Mouse (Mus musculus) kidney, embryonic 15.5 days (tissue): Measurements from ENCODE around the gene Foxd2. TPM values are rescaled to one million over a fixed set of nuclear protein-coding genes. Genes with fewer than 3 reads are reported as not detected.
A peak's percentile ranks its signal among the peaks of the same experiment; 100 is the strongest.

ENCODE experiments used
- ATAC-seq: fragments of 200-750 bp; cut with Nextera tagmentation; replicated peaks from 2 replicates; pipeline ENCODE4 v1.8.0; 2017; ENCODE audit warnings: moderate TSS enrichment; ENCODE audit not compliant: low FRiP score
- H3K27ac ChIP-seq: fragments of 300-500 bp; sonication (generic); 2 replicates; pipeline ENCODE4 v1.5.1; 2015; ENCODE audit warnings: mild to moderate bottlenecking, inconsistent platforms
- H3K27me3 ChIP-seq: fragments of 300-500 bp; sonication (generic); 2 replicates; pipeline ENCODE4 v1.6.1; 2015; ENCODE audit warnings: inconsistent platforms
- H3K36me3 ChIP-seq: fragments of 300-500 bp; sonication (generic); 2 replicates; pipeline ENCODE4 v1.6.1; 2015; ENCODE audit warnings: inconsistent platforms
- H3K4me1 ChIP-seq: fragments of 300-500 bp; sonication (generic); 2 replicates; pipeline ENCODE4 v1.6.1; 2015; ENCODE audit warnings: inconsistent platforms
- H3K4me2 ChIP-seq: fragments of 300-500 bp; sonication (generic); 2 replicates; pipeline ENCODE4 v1.6.1; 2015; ENCODE audit warnings: moderate library complexity, mild to moderate bottlenecking, inconsistent platforms
- H3K4me3 ChIP-seq: fragments of 300-500 bp; sonication (generic); replicated peaks from 2 replicates; pipeline ENCODE4 v1.5.1; 2015; ENCODE audit warnings: mild to moderate bottlenecking, inconsistent platforms
- H3K9ac ChIP-seq: fragments of 300-500 bp; sonication (generic); 2 replicates; pipeline ENCODE4 v1.6.1; 2015; ENCODE audit warnings: mild to moderate bottlenecking, inconsistent platforms
- H3K9me3 ChIP-seq: fragments of 300-500 bp; sonication (generic); replicated peaks from 2 replicates; pipeline ENCODE4 v1.6.1; 2016; ENCODE audit warnings: inconsistent platforms
- WGBS: fragments of 180-500 bp; shearing (Covaris S2); methylation state at CpG from one replicate; pipeline ENCODE4 v1.1.7; 2015; ENCODE audit warnings: mixed read lengths; 5-methylcytosine and 5-hydroxymethylcytosine counted together
- polyA plus RNA-seq: library from polyadenylated mRNA; unstranded; fragments of >200 nt; fragmentation: Nextera tagmentation; extraction: Ambion mirVana; gene quantifications from 2 replicates; pipeline ENCODE4 v1.2.1, GENCODE M21; 2015

The Foxd2 gene
- polyA plus RNA-seq, 1 experiment from 2014 or later: 5.2 TPM

- Histone ChIP-seq H3K9me3 (no peaks in the 10 kb centered on the region), H3K27me3 (peaks cover 30% of the 10 kb centered on the region), H3K4me3 (no peak overlapping the region), H3K4me1 (peaks cover 10% of the 10 kb centered on the region), H3K36me3 (no peaks in the 10 kb centered on the region), H3K9ac (no peak overlapping the region), H3K4me2 (no peak overlapping the region), H3K27ac (no peak overlapping the region)
- 69% methylated on average over 4 of the region's 4 CpGs for WGBS
- ATAC-seq: no peak
These were observed 28.9 kb upstream of the Foxd2 start for GRCm38 (mm10) chr4:114937459-114938047.

GRCm38 (mm10) chr4:114934188-114934587, 25.5 kb upstream of the Foxd2 start:
- 86% methylated on average over 6 of the region's 6 CpGs for WGBS
- Histone ChIP-seq H3K27me3 (peaks cover 53% of the 10 kb centered on the region), H3K4me2 (no peak overlapping the region), H3K36me3 (no peaks in the 10 kb centered on the region), H3K4me1 (no peaks in the 10 kb centered on the region), H3K9me3 (no peaks in the 10 kb centered on the region), H3K9ac (no peak overlapping the region), H3K27ac (no peak overlapping the region), H3K4me3 (no peak overlapping the region)
- no peak for ATAC-seq

GRCm38 (mm10) chr4:114932747-114933146, 24.1 kb upstream of the Foxd2 start:
- peaks cover 54% of the 10 kb centered on the region for H3K27me3 ChIP-seq
- ATAC-seq: no peak
- no peak overlapping the region for H3K27ac ChIP-seq
- H3K9me3 ChIP-seq: no peaks in the 10 kb centered on the region
- H3K9ac ChIP-seq: no peak overlapping the region
- 90% methylated on average over 4 of the region's 4 CpGs for WGBS
- no peak overlapping the region for H3K4me2 ChIP-seq
- H3K36me3 ChIP-seq: no peaks in the 10 kb centered on the region
- no peak overlapping the region for H3K4me3 ChIP-seq
- no peaks in the 10 kb centered on the region for H3K4me1 ChIP-seq

GRCm38 (mm10) chr4:114929155-114929554, 20.5 kb upstream of the Foxd2 start:
- Histone ChIP-seq H3K36me3 (no peaks in the 10 kb centered on the region), H3K4me2 (no peak overlapping the region), H3K4me1 (peaks cover 18% of the 10 kb centered on the region), H3K9me3 (no peaks in the 10 kb centered on the region), H3K27me3 (peaks cover 79% of the 10 kb centered on the region), H3K9ac (no peak overlapping the region), H3K27ac (no peak overlapping the region), H3K4me3 (no peak overlapping the region)
- 32% methylated on average over 15 of the region's 15 CpGs for WGBS
- no peak for ATAC-seq

- peak within 1 kb of the TSS; percentile 52 for H3K4me3 ChIP-seq
- H3K27me3 ChIP-seq: peaks cover 82% of the 10 kb centered on the region
- 1% methylated on average over 23 of the region's 25 CpGs for WGBS
- no peaks in the 10 kb centered on the region for H3K9me3 ChIP-seq
- peak within 1 kb of the TSS; percentile 48 for H3K9ac ChIP-seq
- peaks cover 18% of the 10 kb centered on the region for H3K4me1 ChIP-seq
- peak within 1 kb of the TSS; percentile 91 for H3K4me2 ChIP-seq
- ATAC-seq: no peak
- H3K36me3 ChIP-seq: no peaks in the 10 kb centered on the region
- H3K27ac ChIP-seq: no peak within 1 kb of the TSS
These were observed 17.2 kb upstream of the Foxd2 start, which contains the start of gene Foxe3 for GRCm38 (mm10) chr4:114925917-114926312. Gene Foxe3 (minus strand): TSS chr4:114926013.

- peak overlapping the region; percentile 52 for H3K4me3 ChIP-seq
- peak overlapping the region; percentile 48 for H3K9ac ChIP-seq
- ATAC-seq: peak; percentile 59
- no peaks in the 10 kb centered on the region for H3K9me3 ChIP-seq
- H3K27ac ChIP-seq: no peak overlapping the region
- peak overlapping the region; percentile 91 for H3K4me2 ChIP-seq
- H3K4me1 ChIP-seq: peaks cover 18% of the 10 kb centered on the region
- H3K36me3 ChIP-seq: no peaks in the 10 kb centered on the region
- WGBS: under 1% methylated on average over 100 of the region's 125 CpGs
- peaks cover 80% of the 10 kb centered on the region for H3K27me3 ChIP-seq
These were observed 16.6 kb upstream of the Foxd2 start for GRCm38 (mm10) chr4:114924971-114925916.

GRCm38 (mm10) chr4:114917091-114917490, 8.4 kb upstream of the Foxd2 start:
- no peak overlapping the region for H3K4me2 ChIP-seq
- ATAC-seq: no peak
- no peaks in the 10 kb centered on the region for H3K9me3 ChIP-seq
- H3K27ac ChIP-seq: no peak overlapping the region
- peaks cover 19% of the 10 kb centered on the region for H3K4me1 ChIP-seq
- no peak overlapping the region for H3K4me3 ChIP-seq
- peaks cover 64% of the 10 kb centered on the region for H3K27me3 ChIP-seq
- 50% methylated on average over 2 of the region's 2 CpGs for WGBS
- H3K9ac ChIP-seq: no peak overlapping the region
- peaks cover 3% of the 10 kb centered on the region; the same call in 1 of the 2 replicates for H3K36me3 ChIP-seq

GRCm38 (mm10) chr4:114916056-114916455, 7.4 kb upstream of the Foxd2 start:
- H3K9me3 ChIP-seq: no peaks in the 10 kb centered on the region
- ATAC-seq: no peak
- H3K27ac ChIP-seq: no peak overlapping the region
- WGBS: 63% methylated on average over 4 of the region's 4 CpGs
- peaks cover 3% of the 10 kb centered on the region; the same call in 1 of the 2 replicates for H3K36me3 ChIP-seq
- H3K27me3 ChIP-seq: peaks cover 65% of the 10 kb centered on the region
- H3K4me2 ChIP-seq: no peak overlapping the region
- H3K4me3 ChIP-seq: no peak overlapping the region
- H3K4me1 ChIP-seq: peaks cover 26% of the 10 kb centered on the region
- H3K9ac ChIP-seq: no peak overlapping the region

GRCm38 (mm10) chr4:114913594-114913962, 4.9 kb upstream of the Foxd2 start:
- Histone ChIP-seq H3K9ac (no peak overlapping the region), H3K4me1 (peaks cover 48% of the 10 kb centered on the region), H3K27ac (no peak overlapping the region), H3K36me3 (no peaks in the 10 kb centered on the region), H3K27me3 (peaks cover 74% of the 10 kb centered on the region), H3K4me3 (no peak overlapping the region), H3K4me2 (peak overlapping the region; percentile 47; the same call in 1 of the 2 replicates), H3K9me3 (no peaks in the 10 kb centered on the region)
- WGBS: 6% methylated on average over 13 of the region's 13 CpGs
- no peak for ATAC-seq

GRCm38 (mm10) chr4:114912705-114913593, 4.3 kb upstream of the Foxd2 start:
- H3K4me3 ChIP-seq: peak overlapping the region; percentile 25
- 15% methylated on average over 35 of the region's 35 CpGs for WGBS
- no peak for ATAC-seq
- H3K9ac ChIP-seq: no peak overlapping the region; the same call in 1 of the 2 replicates
- no peak overlapping the region for H3K27ac ChIP-seq
- H3K9me3 ChIP-seq: no peaks in the 10 kb centered on the region
- H3K27me3 ChIP-seq: peaks cover 80% of the 10 kb centered on the region
- H3K36me3 ChIP-seq: no peaks in the 10 kb centered on the region
- H3K4me1 ChIP-seq: peaks cover 54% of the 10 kb centered on the region
- peak overlapping the region; percentile 47 for H3K4me2 ChIP-seq

- H3K27me3 ChIP-seq: peaks cover 89% of the 10 kb centered on the region
- no peaks in the 10 kb centered on the region for H3K9me3 ChIP-seq
- H3K36me3 ChIP-seq: no peaks in the 10 kb centered on the region
- ATAC-seq: 0 out of 2 replicates have a peak, but pooled peaks have one; percentile 16
- WGBS: 2% methylated on average over 20 of the region's 20 CpGs
- H3K9ac ChIP-seq: peak overlapping the region; percentile 53
- H3K27ac ChIP-seq: peak overlapping the region; percentile 93
- H3K4me1 ChIP-seq: peaks cover 70% of the 10 kb centered on the region
- H3K4me3 ChIP-seq: peak overlapping the region; percentile 62
- peak overlapping the region; percentile 88 for H3K4me2 ChIP-seq
These were observed 1.2 kb upstream of the Foxd2 start for GRCm38 (mm10) chr4:114909602-114910484.
